ENCODE assay signal across 8 mouse cellular contexts in genomic region chr6:124756652-124757350, GRCm38 (mm10). TPM values are rescaled to one million over a fixed set of nuclear protein-coding genes. Genes with fewer than 3 reads are reported as not detected.
DNase-seq lines count a peak whose midpoint lies in the region; ATAC-seq and TF ChIP-seq lines count a peak whose summit lies in the region.

No protein-coding gene starts in this region.

- ATAC-seq in hindbrain, postnatal 0 days: peak; percentile 82
- ATAC-seq in megakaryocyte progenitor cell, adult 5-6 weeks (replicated peaks; ENCODE audit: poor library complexity): peak; percentile 42
- ATAC-seq in erythroid progenitor cell, adult 5-6 weeks (replicated peaks; ENCODE audit: low FRiP score, poor library complexity, severe bottlenecking): no peak

- peak overlapping the region; percentile 85 for H3K4me3 ChIP-seq in hindbrain, postnatal 0 days (ENCODE audit: low read length)

- peak overlapping the region; percentile 97 for H3K27ac ChIP-seq in hindbrain, postnatal 0 days

- H3K36me3 ChIP-seq in hindbrain, postnatal 0 days (ENCODE audit: insufficient read depth, low read length): no peaks in the 10 kb centered on the region

- H3K4me2 ChIP-seq in hindbrain, postnatal 0 days (ENCODE audit: low read depth, low read length): peak overlapping the region; percentile 85

- DNase-seq in adipocyte (ENCODE audit: low spot score): peak; percentile 88
- DNase-seq in cerebellum, postnatal 36 days: peak; percentile 78 to 83
- peak; percentile 82 for DNase-seq in gastrocnemius, postnatal 10 days
- DNase-seq in hindbrain, postnatal 0 days (ENCODE audit: low spot score): peak; percentile 88
- peak; percentile 85 to 86 for DNase-seq in left cerebral cortex, postnatal 36 days (ENCODE audit: low spot score in 2 of 2)
- DNase-seq in right cerebral cortex, postnatal 25 days: peak; percentile 84

- intact Hi-C loops in left cerebral cortex, postnatal 36 days (cut with DNase I): loop anchor here (2.0 kb wide), 1 partner anchor 16 kb away; the partner anchor contains the start of gene Grcc10

- 2% methylated on average over 39 of the region's 54 CpGs for WGBS in hindbrain, postnatal 0 days

- TF ChIP-seq CTCF in hindbrain, postnatal 0 days (IDR thresholded peaks at IDR 0.05; ENCODE audit: low read depth): no peak

- peaks cover 34% of the 10 kb centered on the region for H3K4me1 ChIP-seq in hindbrain, postnatal 0 days (ENCODE audit: insufficient read depth, low read length)

- H3K9me3 ChIP-seq in hindbrain, postnatal 0 days (ENCODE audit: low read length): no peaks in the 10 kb centered on the region

- H3K27me3 ChIP-seq in hindbrain, postnatal 0 days (ENCODE audit: insufficient read depth, low read length): no peaks in the 10 kb centered on the region

- H3K9ac ChIP-seq in hindbrain, postnatal 0 days (replicated peaks; ENCODE audit: low read length): peak overlapping the region; percentile 94

RNA-seq across cellular contexts. Expression of gene Atn1, which starts 0.5 kb away (rescaled TPM):
- 10 to 100 TPM; 37.6 to 46.7 TPM for total RNA-seq in gastrocnemius, postnatal 10 days (2021)
- 19.1 and 23.7 TPM in 2 replicates for total RNA-seq in hindbrain, postnatal 0 days (2014; rRNA removed)
- polyA plus RNA-seq in hindbrain, postnatal 0 days (2015; fragmentation: Nextera tagmentation; extraction: Ambion mirVana): 19.9 and 21.3 TPM in 2 replicates
- 100 to 1,000 TPM; 162 to 175 TPM for total RNA-seq in left cerebral cortex, postnatal 36 days (2021)
- total RNA-seq in megakaryocyte progenitor cell, adult 5-6 weeks (2015): 25.2 and 25.7 TPM in 2 replicates
- total RNA-seq in megakaryocyte progenitor cell, adult 5-6 weeks (2017): 1.2 and 2.9 TPM in 2 replicates
- 9.4 and 13.8 TPM in 2 replicates for total RNA-seq in erythroid progenitor cell, adult 5-6 weeks (2015; ENCODE audit: low replicate concordance)
- total RNA-seq in erythroid progenitor cell, adult 5-6 weeks (2017; ENCODE audit: low replicate concordance): 0.15 and 0.51 TPM in 2 replicates

RNA-seq across cellular contexts. Expression of gene Gm45234, which starts 1.0 kb away (rescaled TPM):
- not detected for total RNA-seq in gastrocnemius, postnatal 10 days (2021)
- total RNA-seq in hindbrain, postnatal 0 days (2014; rRNA removed): 0.26 TPM in 1 of 2 replicates, not detected in the other
- polyA plus RNA-seq in hindbrain, postnatal 0 days (2015; fragmentation: Nextera tagmentation; extraction: Ambion mirVana): not detected in 2 replicates
- total RNA-seq in left cerebral cortex, postnatal 36 days (2021): not detected
- not detected in 2 replicates for total RNA-seq in megakaryocyte progenitor cell, adult 5-6 weeks (2015)
- not detected in 2 replicates for total RNA-seq in megakaryocyte progenitor cell, adult 5-6 weeks (2017)
- total RNA-seq in erythroid progenitor cell, adult 5-6 weeks (2015; ENCODE audit: low replicate concordance): not detected in 2 replicates
- total RNA-seq in erythroid progenitor cell, adult 5-6 weeks (2017; ENCODE audit: low replicate concordance): not detected in 2 replicates

RNA-seq across cellular contexts. Expression of gene Eno2, which starts 12.7 kb away (rescaled TPM):
- 1 to 10 TPM; 2.9 to 6.5 TPM for total RNA-seq in gastrocnemius, postnatal 10 days (2021)
- total RNA-seq in hindbrain, postnatal 0 days (2014; rRNA removed): 281 and 357 TPM in 2 replicates
- 213 and 216 TPM in 2 replicates for polyA plus RNA-seq in hindbrain, postnatal 0 days (2015; fragmentation: Nextera tagmentation; extraction: Ambion mirVana)
- 1,000 to 10,000 TPM; 1,042 to 1,110 TPM for total RNA-seq in left cerebral cortex, postnatal 36 days (2021)
- not detected in 2 replicates for total RNA-seq in megakaryocyte progenitor cell, adult 5-6 weeks (2015)
- not detected in 2 replicates for total RNA-seq in megakaryocyte progenitor cell, adult 5-6 weeks (2017)
- total RNA-seq in erythroid progenitor cell, adult 5-6 weeks (2015; ENCODE audit: low replicate concordance): not detected in 2 replicates
- total RNA-seq in erythroid progenitor cell, adult 5-6 weeks (2017; ENCODE audit: low replicate concordance): not detected in 2 replicates

RNA-seq across cellular contexts. Expression of gene Grcc10, which starts 15.6 kb away (rescaled TPM):
- 100 to 1,000 TPM; 213 to 226 TPM for total RNA-seq in gastrocnemius, postnatal 10 days (2021)
- total RNA-seq in hindbrain, postnatal 0 days (2014; rRNA removed): 212 and 236 TPM in 2 replicates
- 643 and 649 TPM in 2 replicates for polyA plus RNA-seq in hindbrain, postnatal 0 days (2015; fragmentation: Nextera tagmentation; extraction: Ambion mirVana)
- total RNA-seq in left cerebral cortex, postnatal 36 days (2021): 100 to 1,000 TPM; 285 to 313 TPM
- total RNA-seq in megakaryocyte progenitor cell, adult 5-6 weeks (2015): 171 and 179 TPM in 2 replicates
- total RNA-seq in megakaryocyte progenitor cell, adult 5-6 weeks (2017): 99.5 and 133 TPM in 2 replicates
- 26.0 and 63.4 TPM in 2 replicates for total RNA-seq in erythroid progenitor cell, adult 5-6 weeks (2015; ENCODE audit: low replicate concordance)
- 21.9 and 23.3 TPM in 2 replicates for total RNA-seq in erythroid progenitor cell, adult 5-6 weeks (2017; ENCODE audit: low replicate concordance)

RNA-seq across cellular contexts. Expression of gene Ptpn6, which starts 18.3 kb away (rescaled TPM):
- 1 to 10 TPM; 1.8 to 3.8 TPM for total RNA-seq in gastrocnemius, postnatal 10 days (2021)
- total RNA-seq in hindbrain, postnatal 0 days (2014; rRNA removed): 3.8 and 3.9 TPM in 2 replicates
- polyA plus RNA-seq in hindbrain, postnatal 0 days (2015; fragmentation: Nextera tagmentation; extraction: Ambion mirVana): 4.3 and 4.8 TPM in 2 replicates
- total RNA-seq in left cerebral cortex, postnatal 36 days (2021): 1 to 10 TPM; 3.7 to 6.6 TPM
- total RNA-seq in megakaryocyte progenitor cell, adult 5-6 weeks (2015): 115 and 121 TPM in 2 replicates
- 398 and 466 TPM in 2 replicates for total RNA-seq in megakaryocyte progenitor cell, adult 5-6 weeks (2017)
- total RNA-seq in erythroid progenitor cell, adult 5-6 weeks (2015; ENCODE audit: low replicate concordance): 39.3 and 91.8 TPM in 2 replicates
- 91.8 and 94.2 TPM in 2 replicates for total RNA-seq in erythroid progenitor cell, adult 5-6 weeks (2017; ENCODE audit: low replicate concordance)

Comparison
In these comparisons a context has a peak if more than half of its experiments do, and no peak if none do; other contexts are left out.
1. RNA of gene Eno2, which starts 12.7 kb away (total RNA-seq): 1,042 to 1,110 TPM in left cerebral cortex, postnatal 36 days and 281 to 357 TPM in hindbrain, postnatal 0 days; 2.9 to 6.5 TPM in gastrocnemius, postnatal 10 days, not detected in megakaryocyte progenitor cell, adult 5-6 weeks and not detected in erythroid progenitor cell, adult 5-6 weeks; every median in the first group is over 10 times any median in the second.
2. Peak in every context shown above with its lines, with median percentiles within 50 percentile points of each other: DNase-seq.